24 mouse cellular contexts compared by ENCODE assay signal in genomic region chr13:103876743-103877142, GRCm38 (mm10).
"Had no signal": no experiment of that assay in that cellular context is flagged by ENCODE, and none has a peak within 500 bp of the region (broad histone marks: within the 10 kb centered on the region; RNA-seq: fewer than 3 reads in every experiment).

No protein-coding gene starts in this region.

- H3K27me3 ChIP-seq: heart, embryonic 13.5 days; heart, embryonic 15.5 days; hindbrain, embryonic 13.5 days; hindbrain, embryonic 15.5 days; kidney, embryonic 15.5 days; limb, embryonic 12.5 days; liver, embryonic 13.5 days; liver, embryonic 15.5 days had no signal

- H3K4me2 ChIP-seq: heart, embryonic 11.5 days; heart, embryonic 13.5 days; heart, embryonic 15.5 days; hindbrain, embryonic 13.5 days; hindbrain, embryonic 15.5 days; kidney, embryonic 15.5 days; limb, embryonic 12.5 days; liver, embryonic 11.5 days; liver, embryonic 13.5 days; liver, embryonic 15.5 days had no signal

- H3K27ac ChIP-seq: heart, adult 2 months; heart, embryonic 13.5 days; heart, embryonic 15.5 days; hindbrain, embryonic 13.5 days; hindbrain, embryonic 15.5 days; hindbrain, postnatal 0 days; kidney, embryonic 15.5 days; layer of hippocampus, adult 2 months; left cerebral cortex, adult 2 months; limb, embryonic 10.5 days; limb, embryonic 12.5 days; liver, embryonic 13.5 days; liver, embryonic 15.5 days had no signal

- H3K9ac ChIP-seq: forebrain, postnatal 0 days; heart, embryonic 13.5 days; heart, embryonic 15.5 days; hindbrain, embryonic 13.5 days; hindbrain, embryonic 15.5 days; kidney, embryonic 15.5 days; limb, embryonic 12.5 days; liver, embryonic 13.5 days; liver, embryonic 15.5 days; liver, postnatal 0 days had no signal

- H3K4me1 ChIP-seq: heart, embryonic 15.5 days; hindbrain, embryonic 15.5 days; limb, embryonic 10.5 days; limb, embryonic 12.5 days had no signal

- H3K9me3 ChIP-seq: heart, embryonic 13.5 days; heart, embryonic 15.5 days; hindbrain, embryonic 13.5 days; hindbrain, embryonic 15.5 days; kidney, embryonic 15.5 days; limb, embryonic 10.5 days; limb, embryonic 12.5 days; liver, embryonic 13.5 days; liver, embryonic 15.5 days had no signal

- ATAC-seq: forebrain, postnatal 0 days; hindbrain, postnatal 0 days had no signal

- H3K36me3 ChIP-seq: heart, embryonic 15.5 days had no signal

- DNase-seq: forebrain, postnatal 0 days; gastrocnemius, postnatal 14 days; gastrocnemius, postnatal 36 days; heart, adult 11 months; heart, adult 2 months; heart, postnatal 14 days; heart, postnatal 36 days; kidney, adult 18-20 months; kidney, postnatal 4 days; liver, embryonic 13.5 days; liver, postnatal 0 days had no signal

- H3K4me3 ChIP-seq: heart, adult 2 months; heart, embryonic 13.5 days; heart, embryonic 15.5 days; hindbrain, embryonic 13.5 days; hindbrain, embryonic 15.5 days; kidney, embryonic 15.5 days; layer of hippocampus, adult 2 months; left cerebral cortex, adult 2 months; limb, embryonic 10.5 days; limb, embryonic 12.5 days; liver, embryonic 13.5 days; liver, embryonic 15.5 days had no signal
